Mouse (Mus musculus) inflammation-experienced regulatory T-cells, adult 6 months (primary cell): Measurements from ENCODE around the gene Cutal. TPM values are rescaled to one million over a fixed set of nuclear protein-coding genes. Genes with fewer than 3 reads are reported as not detected.
"Not testable (repeated sequence)": the region's sequence is repeated elsewhere in the genome, so short reads cannot be mapped to it uniquely, and the experiment has no call there.

Source experiments
- ATAC-seq: one replicate; pipeline ENCODE4 v1.8.0; 2017
- polyA plus RNA-seq, 3 experiments: library from polyadenylated mRNA; unstranded; fragments of 100-300 nt; shearing (Covaris generic); gene quantifications; one replicate each; pipeline ENCODE4 v1.2.1; 2017

The Cutal gene
- polyA plus RNA-seq: not detected

DNA sequence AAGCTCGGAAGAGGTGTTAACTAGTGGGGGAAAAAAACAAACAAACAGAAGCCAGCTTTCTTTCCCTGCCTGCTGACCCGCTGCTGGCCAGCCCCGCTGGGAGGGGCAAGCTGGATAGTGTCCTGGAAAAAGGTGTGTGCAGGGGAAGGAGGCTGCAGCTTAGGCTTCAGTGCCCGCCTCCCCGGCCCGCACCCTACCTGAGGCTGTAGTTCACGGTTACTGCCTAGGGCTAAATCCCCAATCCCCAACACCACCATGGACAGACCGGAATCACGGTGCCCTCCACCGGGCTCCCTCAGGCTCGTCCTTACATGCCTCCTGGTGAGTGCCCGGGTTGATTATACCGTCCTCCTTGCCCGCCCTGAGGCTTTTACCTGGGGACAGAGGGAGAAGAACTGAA lies at the start of gene Cutal:
TSS of gene Cutal (plus strand) at position 126 of the 400 bp plus-strand sequence.
- ATAC-seq: no peak

DNA sequence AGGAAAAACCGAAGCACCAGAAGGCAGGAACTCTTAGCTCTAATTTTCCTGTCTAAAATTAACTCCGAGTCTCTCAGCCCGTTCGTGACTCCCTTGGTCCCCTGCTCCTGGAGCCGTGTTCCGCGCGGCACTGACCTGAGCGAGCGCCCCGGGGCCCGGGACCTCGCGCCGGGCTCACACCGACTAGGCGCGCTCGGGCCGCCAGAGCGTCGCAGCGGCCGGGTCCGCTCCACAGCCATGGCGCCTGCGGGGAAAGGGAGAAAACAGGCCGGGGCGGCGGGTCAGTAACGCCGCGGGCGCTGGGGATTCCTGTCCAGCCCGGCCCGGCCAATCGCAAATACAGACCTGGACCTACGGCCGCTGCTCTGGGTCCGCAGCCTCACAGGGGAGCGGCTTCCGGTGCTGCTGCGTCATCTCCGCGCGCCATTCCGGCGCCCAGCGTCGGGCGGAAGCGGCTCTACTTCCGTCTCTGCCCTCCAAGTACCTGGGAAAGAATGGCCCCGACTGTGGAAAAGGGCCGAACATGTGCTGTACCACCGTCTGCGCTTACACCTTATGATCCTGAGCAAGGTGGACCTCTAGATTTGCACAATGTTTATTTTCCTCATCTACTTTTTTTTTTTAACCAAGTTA lies 48.3 kb upstream of the Cutal start, which contains the start of gene Fbxw2:
TSS of gene Fbxw2 (minus strand) at position 485 of the 633 bp plus-strand sequence.
- peak; percentile 96 for ATAC-seq

DNA sequence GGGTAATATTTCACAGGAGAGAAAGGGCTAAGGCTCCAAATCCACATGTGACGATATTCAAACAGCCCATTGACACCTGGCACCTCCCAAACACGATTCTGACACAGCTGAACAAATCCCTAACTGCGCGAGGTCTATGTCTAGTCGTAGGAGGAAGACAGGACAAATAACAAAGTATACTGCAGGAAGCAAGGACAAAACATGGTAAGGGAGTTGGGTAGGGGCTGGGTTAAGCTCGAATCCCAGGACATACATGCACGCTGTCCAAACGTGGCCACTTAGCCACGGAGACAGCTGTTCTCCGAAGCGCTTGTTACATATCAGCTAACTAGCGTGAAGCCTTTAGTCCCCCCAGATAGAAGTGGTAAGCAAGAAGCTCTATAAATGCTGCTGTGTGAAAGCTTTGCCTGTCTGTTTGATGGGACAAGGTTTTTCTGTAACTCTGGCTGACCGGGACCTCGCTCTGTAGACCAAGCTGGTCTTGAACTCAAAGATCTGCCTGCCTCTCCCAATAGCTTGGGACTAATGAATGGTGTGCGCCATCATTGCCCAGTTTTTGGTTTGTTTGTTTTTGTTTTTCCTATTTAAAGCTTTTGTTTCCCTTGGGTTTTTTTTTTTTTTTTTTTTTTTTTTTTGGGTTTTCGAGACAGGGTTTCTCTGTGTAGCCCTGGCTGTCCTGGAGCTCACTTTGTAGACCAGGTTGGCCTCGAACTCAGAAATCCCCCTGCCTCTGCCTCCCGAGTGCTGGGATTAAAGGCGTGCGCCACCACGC lies 47.5 kb upstream of the Cutal start:
- ATAC-seq: peak; percentile 36

DNA sequence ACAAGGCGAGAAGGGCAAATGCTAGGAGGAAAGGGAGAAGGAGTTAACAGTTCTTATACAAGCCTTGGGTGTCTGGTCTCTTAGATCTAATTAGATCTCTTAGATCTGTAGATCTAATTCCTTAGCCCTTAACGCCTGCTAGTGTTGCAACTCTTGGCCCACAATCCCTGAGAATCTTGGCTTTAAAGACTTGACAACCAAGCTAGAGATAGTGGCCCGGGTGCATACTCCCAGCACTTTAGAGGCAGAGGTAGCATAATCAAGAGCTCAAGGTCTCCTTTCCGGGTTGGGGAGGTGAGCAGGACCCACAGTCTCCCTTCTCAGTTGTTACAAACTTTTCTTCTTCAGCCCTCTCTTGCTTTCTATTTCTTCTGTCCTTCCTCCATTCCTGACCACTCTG lies 46.6 kb upstream of the Cutal start:
- no peak for ATAC-seq

DNA sequence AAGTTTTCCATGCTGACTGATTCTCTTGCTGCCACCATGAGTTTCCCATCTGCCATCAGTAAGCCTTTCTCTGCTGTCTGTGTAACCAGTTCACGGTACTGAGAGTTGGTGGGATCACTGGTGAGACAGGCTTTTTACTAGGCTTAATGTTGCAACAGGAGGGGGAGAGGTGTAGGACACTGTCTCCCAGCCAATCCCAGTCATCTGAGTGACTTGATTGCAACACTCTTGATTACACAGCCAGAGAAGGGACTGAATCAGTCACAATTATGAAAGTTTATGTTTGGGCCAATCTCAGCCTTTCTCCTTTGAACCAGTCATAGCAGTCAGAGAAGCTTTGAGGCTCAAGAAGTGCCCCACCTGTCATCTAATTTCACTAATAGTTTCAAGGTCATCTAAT lies 46.2 kb upstream of the Cutal start:
- no peak for ATAC-seq

DNA sequence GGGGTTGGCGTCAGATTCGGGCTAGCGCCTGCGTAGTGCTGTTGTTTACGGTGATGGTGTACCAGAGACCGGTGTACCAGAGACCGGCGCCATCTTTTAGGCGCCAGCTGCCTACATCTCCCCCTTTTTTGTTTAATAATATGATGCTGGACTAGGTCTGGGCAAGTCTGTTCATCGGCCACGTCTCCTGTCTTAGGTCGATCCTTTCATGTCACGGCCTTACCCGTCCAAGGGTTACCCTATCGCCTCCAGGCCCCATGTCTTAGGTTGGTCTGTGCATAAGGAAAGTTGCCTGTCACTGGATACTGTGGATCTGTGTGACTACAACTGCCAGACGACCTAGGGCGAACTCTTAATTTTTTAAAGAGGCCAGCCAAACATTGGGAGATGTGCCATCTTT lies 44.1 kb upstream of the Cutal start:
- ATAC-seq: not testable (repeated sequence)

DNA sequence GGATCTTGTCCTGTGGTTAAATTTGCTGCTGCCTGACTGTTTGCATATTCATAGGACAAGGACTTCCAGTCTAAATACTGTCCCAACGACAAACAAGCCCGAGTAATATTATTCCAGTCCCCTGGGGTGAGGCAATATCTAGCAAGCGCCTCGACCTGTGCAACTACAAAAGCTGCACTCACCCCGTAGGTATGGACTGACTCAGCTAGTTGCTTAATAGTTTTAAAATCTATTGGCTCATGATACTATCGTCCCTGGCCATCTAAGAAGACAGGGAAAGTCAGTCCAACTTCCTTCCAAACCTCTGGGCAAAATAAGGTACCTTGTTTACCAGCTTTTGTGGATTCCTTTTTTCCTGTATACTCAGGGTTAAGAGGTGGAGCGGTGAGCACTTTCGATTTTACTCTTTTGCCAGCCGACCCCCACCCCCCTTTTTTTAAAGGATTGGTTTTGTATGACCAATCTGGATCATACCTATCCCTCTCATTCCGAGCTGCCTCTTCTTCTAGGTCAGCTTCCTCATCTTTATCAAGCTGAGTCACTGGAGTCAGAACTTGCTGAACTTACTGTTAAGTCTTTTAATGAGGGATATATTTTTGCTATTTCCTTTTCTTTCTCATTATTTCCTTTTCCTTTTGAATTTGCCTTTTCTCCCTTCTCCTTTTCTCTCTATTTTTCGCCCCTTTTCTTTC lies 41.3 kb upstream of the Cutal start, which contains the start of gene Gm34653:
TSS of gene Gm34653 (plus strand) at position 242 of the 692 bp plus-strand sequence.
- ATAC-seq: not testable (repeated sequence)

DNA sequence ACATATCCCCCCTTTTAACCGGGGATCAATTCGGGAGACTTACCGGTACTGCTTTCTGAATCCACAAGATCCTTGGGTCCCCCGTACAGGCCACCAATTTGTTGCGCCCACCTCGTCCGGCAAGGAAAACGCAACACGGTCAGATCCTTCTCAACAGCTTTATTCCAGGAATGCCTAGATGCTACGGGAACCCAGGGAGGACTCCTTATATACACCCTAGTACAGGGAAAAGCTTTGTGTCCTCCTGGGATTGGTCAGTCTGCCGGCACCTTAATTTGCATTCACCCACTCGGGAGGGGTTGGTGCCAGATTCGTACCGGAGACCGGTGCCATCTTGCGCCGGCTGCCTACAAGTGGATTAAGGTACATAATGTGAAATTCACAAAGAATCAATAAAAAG lies 40.6 kb upstream of the Cutal start:
- ATAC-seq: no peak

DNA sequence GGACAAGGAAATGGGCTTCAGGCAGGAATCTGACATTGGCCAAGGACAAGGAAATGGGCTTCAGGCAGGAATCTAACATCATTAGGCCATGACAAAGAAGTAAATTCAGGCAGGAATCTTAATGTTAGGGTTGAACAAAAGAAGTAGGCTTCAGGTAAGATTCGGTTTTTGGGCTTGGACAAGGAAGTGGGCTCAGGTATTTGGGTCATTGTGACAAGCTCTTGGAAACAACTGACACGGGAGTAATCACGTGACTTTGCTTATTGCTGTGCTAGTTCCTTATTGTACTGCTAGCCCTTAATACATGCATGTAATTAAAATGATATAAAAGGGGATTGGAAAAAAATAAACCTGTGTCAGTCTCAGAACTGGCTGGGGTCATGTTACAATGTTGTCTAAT lies 38.5 kb upstream of the Cutal start:
- no peak for ATAC-seq

DNA sequence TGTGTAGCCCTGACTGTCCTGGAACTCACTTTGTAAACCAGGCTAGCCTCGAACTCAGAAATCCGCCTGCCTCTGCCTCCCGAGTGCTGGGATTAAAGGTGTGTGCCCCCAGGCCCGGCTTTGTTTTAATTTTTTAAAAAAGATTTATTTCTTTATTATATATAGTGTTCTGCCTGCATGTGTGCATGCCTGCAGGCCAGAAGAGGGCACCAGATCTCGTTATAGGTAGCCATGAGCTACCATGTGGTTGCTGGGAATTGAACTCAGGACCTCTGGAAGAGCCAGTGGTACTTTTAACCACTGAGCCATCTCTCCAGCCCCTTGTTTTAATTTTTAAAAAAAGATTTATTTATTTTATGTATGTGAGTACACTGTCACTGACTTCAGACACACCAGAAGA lies 34.1 kb upstream of the Cutal start:
- not testable (repeated sequence) for ATAC-seq

DNA sequence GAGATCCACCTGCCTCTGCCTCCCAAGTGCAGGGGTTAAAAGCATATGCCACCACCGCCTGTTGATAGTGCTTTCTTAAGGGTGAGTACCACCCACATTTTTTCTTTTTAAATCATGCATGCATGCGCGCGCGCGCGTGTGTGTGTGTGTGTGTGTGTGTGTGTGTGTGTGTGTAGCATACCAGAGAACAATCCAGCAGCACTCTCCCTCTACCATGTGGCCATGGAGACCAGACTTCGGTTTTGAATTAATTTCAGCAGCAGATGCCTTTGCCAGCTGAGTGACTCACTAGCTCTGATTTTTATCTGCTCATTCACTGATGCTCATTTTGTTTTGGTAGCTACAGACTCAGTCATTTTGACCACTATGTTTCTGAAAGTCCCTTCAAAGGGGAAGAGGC lies 32.5 kb upstream of the Cutal start:
- ATAC-seq: no peak

DNA sequence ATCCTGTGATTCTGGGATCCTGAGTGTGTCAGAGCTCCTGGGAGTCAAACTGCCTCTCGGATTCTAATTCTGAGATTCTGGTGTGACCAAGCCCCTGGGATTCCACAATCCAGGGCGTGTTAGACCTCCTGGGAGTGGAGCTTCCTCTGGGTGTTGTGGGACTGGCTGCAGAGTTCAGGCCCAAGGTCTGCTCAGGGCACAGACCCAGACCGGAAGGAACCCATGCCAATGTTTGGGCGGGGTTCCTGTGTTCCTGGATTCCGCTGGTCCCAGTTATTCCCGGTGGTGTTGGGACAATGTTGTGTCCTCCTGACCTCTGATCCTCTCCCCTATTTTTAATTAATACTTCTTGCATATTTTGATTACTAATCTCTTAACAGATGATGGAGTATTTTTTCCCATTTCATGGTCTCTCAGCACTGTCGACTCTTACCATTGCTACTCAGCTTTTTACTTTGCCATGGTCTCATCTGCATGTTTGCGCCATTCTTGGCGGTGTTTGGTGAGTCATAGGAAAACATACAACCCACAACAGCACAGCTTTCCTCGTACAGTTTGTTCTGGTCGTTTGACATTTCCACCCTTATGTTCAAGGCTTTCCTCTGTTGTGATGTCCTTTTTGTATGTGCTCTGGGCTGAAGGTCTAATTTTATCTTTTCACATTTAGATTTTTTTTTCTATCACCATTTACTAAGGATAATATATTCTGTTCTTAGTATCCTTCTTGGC lies 30.8 kb upstream of the Cutal start:
- ATAC-seq: no peak

DNA sequence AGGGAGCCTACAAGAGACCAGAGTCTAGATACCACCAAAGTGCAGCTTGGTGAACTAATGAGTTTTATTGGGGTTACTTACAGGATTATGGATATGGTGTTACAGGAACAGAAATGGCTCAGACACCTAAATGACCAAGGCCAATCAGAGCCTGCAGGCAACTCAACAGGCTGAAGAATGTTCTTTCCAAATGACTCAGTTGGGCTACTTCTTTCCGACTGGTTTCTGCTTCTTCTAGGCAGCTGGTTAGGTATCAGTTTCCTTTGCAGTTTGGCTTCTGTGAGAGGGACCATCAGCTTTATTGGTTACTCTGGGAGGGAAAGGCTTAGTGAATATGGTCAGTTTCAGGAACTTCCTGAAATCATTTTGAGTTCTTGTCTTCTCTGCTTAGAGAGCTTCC lies 26.5 kb upstream of the Cutal start:
- ATAC-seq: no peak

DNA sequence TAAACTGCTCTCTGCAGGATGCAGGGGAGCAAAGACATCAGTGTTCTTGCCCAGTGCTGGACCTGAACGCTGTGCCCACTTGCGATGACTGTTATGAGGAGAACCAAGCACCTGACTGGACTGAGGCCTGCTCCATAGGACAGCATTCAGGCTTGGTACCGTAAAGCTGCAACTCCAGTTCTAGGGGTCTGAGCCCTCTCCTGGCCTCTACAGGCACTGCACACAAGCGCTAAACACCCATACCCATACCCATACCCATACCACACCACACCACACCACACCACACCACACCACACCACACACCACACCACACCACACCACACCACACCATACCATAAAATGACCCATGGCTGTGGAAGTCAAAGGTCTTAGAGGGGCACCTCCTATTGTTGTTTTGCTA lies 18.9 kb upstream of the Cutal start:
- ATAC-seq: no peak

DNA sequence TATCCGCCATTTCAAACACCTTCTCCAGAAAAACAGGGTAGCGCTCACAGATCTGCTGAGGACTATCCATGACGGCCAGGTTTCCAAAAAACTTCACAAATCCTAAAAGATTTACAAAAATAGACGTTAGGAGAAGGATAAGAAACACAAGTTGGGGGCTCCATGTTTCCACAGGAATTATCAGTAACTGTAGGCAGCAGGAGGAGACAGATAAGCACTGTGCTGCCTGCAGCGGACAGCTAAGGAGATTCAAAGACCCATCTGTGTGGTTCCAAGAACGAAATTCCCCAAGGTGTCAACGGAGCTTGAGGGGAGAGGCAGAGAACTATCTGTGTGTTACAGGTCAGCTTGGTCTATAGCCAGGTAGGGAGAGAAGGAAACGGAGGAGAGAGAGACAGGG lies 16.5 kb upstream of the Cutal start:
- no peak for ATAC-seq

DNA sequence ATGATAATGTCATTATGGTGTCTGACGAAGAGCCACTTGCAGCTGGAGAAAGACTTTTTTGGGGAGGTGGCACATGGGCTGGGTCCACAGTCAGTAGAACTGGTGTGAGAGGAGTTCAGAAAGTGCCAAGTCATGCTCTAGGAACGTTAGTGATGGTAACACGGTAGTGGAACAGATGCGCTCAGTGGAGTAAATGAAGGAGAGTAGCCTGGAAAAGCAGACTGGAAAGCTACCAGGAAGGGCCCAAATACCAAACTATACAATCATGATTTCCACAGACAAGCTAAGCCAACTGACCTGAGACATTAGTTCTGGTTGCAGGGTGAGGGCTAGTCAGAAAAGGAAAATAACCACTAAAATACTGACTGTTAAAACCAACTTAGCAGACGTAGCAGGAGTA lies 4.5 kb upstream of the Cutal start:
- ATAC-seq: no peak

DNA sequence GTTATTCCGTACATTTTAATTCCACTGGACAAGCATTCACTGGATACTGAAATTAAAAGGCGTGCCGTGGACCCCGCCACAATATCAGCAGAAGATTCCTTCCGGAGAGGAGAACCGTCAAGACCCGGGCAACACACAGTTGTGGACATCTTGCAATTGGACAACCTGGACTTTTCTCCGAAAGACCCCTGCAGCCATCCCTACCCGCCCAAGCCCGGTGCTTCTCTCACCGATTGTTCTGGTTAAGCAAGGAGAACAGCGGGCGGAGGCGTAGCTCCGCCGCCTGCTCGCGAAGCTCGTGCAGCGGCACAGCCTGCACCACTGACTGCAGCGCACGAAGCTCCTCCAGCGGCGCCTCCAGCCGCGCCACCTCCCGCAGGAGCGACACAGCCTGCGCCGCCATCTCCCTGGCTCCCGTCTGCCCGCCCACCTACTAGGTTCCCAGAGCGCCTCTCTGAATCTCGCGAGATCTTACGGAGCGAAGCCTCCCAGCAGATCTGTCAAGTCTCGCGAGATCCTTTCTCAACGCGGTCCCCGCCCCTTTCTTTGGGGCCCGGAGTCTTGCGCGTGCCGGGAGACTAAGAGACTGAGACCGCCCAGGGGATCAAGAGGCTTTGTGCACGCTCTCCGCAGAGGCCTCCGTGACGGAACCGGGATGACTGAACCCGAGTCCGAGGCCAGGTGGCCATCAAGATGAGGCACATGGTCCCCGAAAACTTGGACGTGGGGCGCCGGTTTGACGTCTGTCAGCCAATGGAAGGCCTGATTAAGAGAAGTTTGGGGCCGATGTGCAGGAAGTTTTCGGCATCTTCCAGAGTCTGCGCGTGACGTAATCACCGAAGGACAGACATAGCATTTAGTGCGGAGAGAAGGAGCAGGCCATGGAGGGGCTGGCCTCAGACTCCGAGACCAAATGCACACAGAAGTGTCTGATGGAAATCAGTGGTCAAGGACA lies 3.4 kb upstream of the Cutal start:
- ATAC-seq: peak; percentile 97

DNA sequence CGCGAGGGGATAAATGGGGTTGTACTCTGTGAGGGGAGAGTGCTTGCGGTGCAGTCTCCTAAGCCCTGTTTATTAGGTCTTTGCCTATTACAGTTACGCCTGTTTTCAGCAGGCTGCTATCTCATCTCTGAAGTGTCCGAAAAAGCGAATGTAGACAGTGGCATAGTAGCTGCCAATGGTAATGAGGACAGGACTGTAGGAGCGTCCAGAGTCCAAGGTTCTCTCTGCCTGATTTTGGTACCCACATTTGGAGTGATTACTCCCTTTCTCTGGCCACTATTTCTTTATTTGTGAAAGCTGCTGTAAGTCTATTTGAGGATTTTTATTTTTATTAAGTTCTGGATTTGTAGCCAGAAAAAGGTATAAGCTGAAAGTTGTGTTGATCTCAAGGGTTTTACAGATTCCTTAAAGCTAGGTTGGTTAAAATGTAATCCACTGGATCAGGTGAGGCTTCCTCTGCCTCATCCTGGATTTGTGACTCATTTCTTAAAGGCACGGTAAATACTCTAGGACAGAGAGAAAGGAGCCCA lies 685 bp downstream of the Cutal start, which contains the start of gene Psmd5:
TSS of gene Psmd5 (minus strand) at position 153 of the 530 bp plus-strand sequence.
- no peak for ATAC-seq

DNA sequence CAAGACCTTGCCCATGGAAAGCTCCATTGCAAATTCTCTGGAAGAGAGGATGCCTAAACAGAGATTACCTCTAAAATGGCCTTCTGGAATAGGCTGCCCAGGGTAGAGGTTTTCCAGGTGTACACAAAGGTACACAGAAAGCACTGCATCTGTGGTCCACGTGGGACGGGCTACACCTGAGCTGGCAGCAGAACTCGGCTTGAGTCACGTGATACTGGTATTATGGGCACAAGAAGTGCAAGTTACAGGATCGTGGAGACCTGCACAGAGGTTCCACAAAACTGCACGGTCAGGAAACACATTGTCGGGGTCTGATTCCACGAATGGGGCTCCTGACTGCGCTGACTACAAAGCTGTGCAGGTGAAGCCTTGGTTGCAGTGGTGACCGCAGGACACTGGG lies 5.9 kb downstream of the Cutal start:
- ATAC-seq: no peak

DNA sequence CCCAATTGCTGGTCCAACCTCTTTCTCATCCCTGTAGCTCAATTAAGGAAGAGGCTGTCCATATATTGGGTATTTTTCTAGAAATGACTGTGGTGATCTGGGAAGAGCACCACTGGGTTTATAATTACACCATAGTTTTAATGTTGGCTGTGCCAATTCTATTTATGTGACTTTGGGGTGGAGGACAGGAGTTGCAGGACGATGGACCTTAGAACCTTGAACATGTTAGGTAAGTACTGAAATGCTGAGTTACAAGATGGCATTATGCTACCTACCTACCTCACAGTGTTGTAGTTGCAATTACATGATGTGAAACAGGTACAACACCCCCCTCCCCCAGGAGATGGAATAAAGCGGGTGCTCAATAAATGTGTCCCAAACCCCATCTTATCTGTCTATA lies 8.6 kb downstream of the Cutal start:
- no peak for ATAC-seq

DNA sequence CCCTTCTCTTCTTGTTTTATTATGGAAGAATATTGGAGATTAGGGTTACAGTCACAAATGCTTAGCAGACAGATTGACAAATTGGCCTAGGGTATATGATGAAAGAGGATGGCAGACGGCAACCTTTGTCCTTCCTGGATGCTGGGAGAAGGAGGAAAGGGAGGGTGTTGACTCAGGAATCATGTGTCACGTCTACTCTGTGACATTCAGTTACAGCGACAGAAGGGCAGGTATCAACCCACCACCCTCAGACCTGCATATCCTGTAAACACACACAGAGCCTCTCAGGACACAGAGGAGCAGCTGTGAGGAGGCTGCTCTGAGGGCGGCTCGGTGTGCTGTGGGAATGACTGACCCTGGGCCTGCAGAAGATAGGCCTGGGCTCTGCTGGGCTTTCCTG lies 9.0 kb downstream of the Cutal start:
- ATAC-seq: no peak
